Mouse (Mus musculus) liver, adult 2 months (tissue): Measurements from ENCODE around the gene Adh7.

Experiments
- CTCF ChIP-seq: fragments of 200-500 bp; IDR thresholded peaks from 2 replicates; pipeline ENCODE4 v1.5.1; 2011; ENCODE audit warnings: low read depth, low read length, control low read depth
- POLR2A ChIP-seq: fragments of 200-500 bp; IDR thresholded peaks from 2 replicates; pipeline ENCODE4 v1.6.1; 2011; ENCODE audit warnings: low read length, control low read depth; ENCODE audit not compliant: insufficient read depth; ENCODE audit errors: extremely low read depth

- no peak for TF ChIP-seq CTCF
- no peak for TF ChIP-seq POLR2A
Measured at GRCm38 (mm10) chr3:138254205-138254604, 36.6 kb downstream of the Adh7 start.
